9 mouse cellular contexts compared by ENCODE assay signal in genomic region chr11:113990466-113990865, GRCm38 (mm10).
A peak's percentile ranks its signal among the peaks of the same experiment; 100 is the strongest.
DNase-seq lines count a peak whose midpoint lies in the region; ATAC-seq and TF ChIP-seq lines count a peak whose summit lies in the region.
"Had no signal": no experiment of that assay in that cellular context is flagged by ENCODE, and none has a peak within 500 bp of the region (broad histone marks: within the 10 kb centered on the region; RNA-seq: fewer than 3 reads in every experiment).

No protein-coding gene starts in this region.

- TF ChIP-seq CTCF in ES-Bruce4 (IDR thresholded peaks at IDR 0.05; ENCODE audit: low read depth, low read length): no peak
- no peak for TF ChIP-seq CTCF in lung, adult 2 months (IDR thresholded peaks at IDR 0.05; ENCODE audit: insufficient read depth, low read length)

- ATAC-seq in forebrain, embryonic 15.5 days (replicated peaks): peak; percentile 87
- no peak for ATAC-seq in inflammation-experienced regulatory T-cells, adult 6 months

- intact Hi-C loops in heart, postnatal 36 days (cut with DNase I): no loop called here

- H3K4me2 ChIP-seq in forebrain, embryonic 15.5 days (replicated peaks): peak overlapping the region; percentile 38

- 0 out of 2 replicates have a peak overlapping the region, but pooled peaks have one; percentile 14 for H3K4me3 ChIP-seq in ES-Bruce4 (ENCODE audit: low read depth, low read length)
- H3K4me3 ChIP-seq in forebrain, embryonic 15.5 days: peak overlapping the region; percentile 32
- H3K4me3 ChIP-seq in lung, adult 2 months (replicated peaks; ENCODE audit: extremely low read depth, low read depth, low read length): no peak overlapping the region
- H3K4me3 ChIP-seq: myocyte had no signal

- no peak for TF ChIP-seq EP300 in ES-Bruce4 (IDR thresholded peaks at IDR 0.05; ENCODE audit: insufficient read depth, low read depth, low read length)

- no peaks in the 10 kb centered on the region for H3K27me3 ChIP-seq in ES-Bruce4 (ENCODE audit: control insufficient read depth, insufficient read depth, low read length, poor library complexity, severe bottlenecking)
- peaks cover 3% of the 10 kb centered on the region; the same call in 1 of the 2 replicates for H3K27me3 ChIP-seq in forebrain, embryonic 15.5 days

- no peaks in the 10 kb centered on the region for H3K9me3 ChIP-seq in ES-Bruce4 (replicated peaks; ENCODE audit: control insufficient read depth, insufficient read depth, low read length, poor library complexity, severe bottlenecking)
- no peaks in the 10 kb centered on the region for H3K9me3 ChIP-seq in forebrain, embryonic 15.5 days

- no peak overlapping the region for H3K27ac ChIP-seq in ES-Bruce4 (ENCODE audit: insufficient read depth, low read length)
- H3K27ac ChIP-seq in forebrain, embryonic 15.5 days (replicated peaks): peak overlapping the region; percentile 7; the same call in 1 of the 2 replicates

- H3K36me3 ChIP-seq in ES-Bruce4 (ENCODE audit: control insufficient read depth, insufficient read depth, low read length, poor library complexity, severe bottlenecking): no peaks in the 10 kb centered on the region
- no peaks in the 10 kb centered on the region for H3K36me3 ChIP-seq in forebrain, embryonic 15.5 days

- H3K4me1 ChIP-seq in ES-Bruce4 (ENCODE audit: control insufficient read depth, insufficient read depth, low read length): no peaks in the 10 kb centered on the region
- H3K4me1 ChIP-seq in forebrain, embryonic 15.5 days: peaks cover 40% of the 10 kb centered on the region
- no peaks in the 10 kb centered on the region for H3K4me1 ChIP-seq in lung, adult 2 months (ENCODE audit: control insufficient read depth, insufficient read depth, low read length)

- H3K9ac ChIP-seq in ES-Bruce4 (ENCODE audit: low read depth, poor library complexity, severe bottlenecking): no peak overlapping the region
- H3K9ac ChIP-seq in forebrain, embryonic 15.5 days (replicated peaks): 0 out of 2 replicates have a peak overlapping the region, but pooled peaks have one; percentile 22

- WGBS in forebrain, embryonic 15.5 days: 2% methylated on average over 6 of the region's 6 CpGs
- 5% methylated on average over 6 of the region's 6 CpGs for WGBS in lung, adult 2 months

- DNase-seq in cerebellum, adult 11 months: peak; percentile 3
- peak; percentile 19 to 40 for DNase-seq in heart, postnatal 36 days
- peak; percentile 76 to 80 for DNase-seq in kidney, postnatal 4 days
- peak; percentile 23 for DNase-seq in lung, adult 2 months
- peak; percentile 65 for DNase-seq in ovary, postnatal 14 days (ENCODE audit: low spot score)

- TF ChIP-seq POLR2A in ES-Bruce4 (IDR thresholded peaks at IDR 0.05; ENCODE audit: insufficient read depth, low read length): no peak
- no peak for TF ChIP-seq POLR2A in lung, adult 2 months (IDR thresholded peaks at IDR 0.05; ENCODE audit: borderline replicate concordance, extremely low read depth, low read depth, low read length)

Comparison
In these comparisons a context has a peak if more than half of its experiments do, and no peak if none do; other contexts are left out.
1. DNase-seq: peak in every context shown above with its lines; median percentile 78 in kidney, postnatal 4 days; 65 in ovary, postnatal 14 days; 30 in heart, postnatal 36 days; 23 in lung, adult 2 months; 3 in cerebellum, adult 11 months.